Mouse (Mus musculus): ENCODE results near the gene Acat3. TPM values are rescaled to one million over a fixed set of nuclear protein-coding genes. Genes with fewer than 3 reads are reported as not detected.
"Not testable (repeated sequence)": the region's sequence is repeated elsewhere in the genome, so short reads cannot be mapped to it uniquely, and the experiment has no call there.

The Acat3 gene
- polyA plus RNA-seq, 1 experiment, result not detected

DNA sequence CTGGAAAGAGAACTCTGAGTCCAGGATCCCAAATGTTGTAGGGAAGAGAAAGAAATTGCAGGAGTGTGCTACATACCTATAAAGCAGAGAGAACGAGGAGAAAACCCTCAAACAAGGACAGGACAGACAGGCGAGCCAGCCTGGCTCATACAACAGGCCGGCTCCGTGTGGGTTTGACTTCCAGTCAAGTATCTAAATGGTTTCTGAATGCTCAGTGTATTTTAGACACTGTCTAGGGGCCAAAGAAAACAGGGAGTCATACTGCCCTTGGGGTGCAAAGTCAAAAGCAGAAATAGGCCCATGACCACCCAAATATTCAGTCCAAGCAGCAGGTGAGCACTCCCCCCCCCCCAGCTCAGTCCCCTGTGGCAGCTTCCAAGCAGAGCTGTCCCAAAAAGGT lies 34.6 kb downstream of the Acat3 start:
- Histone ChIP-seq H3K4me3 (ENCODE audit: low read depth, low read length) (no peak overlapping the region), H3K4me1 (ENCODE audit: control insufficient read depth, insufficient read depth, insufficient read length, low read length) (no peaks in the 10 kb centered on the region), H3K27ac (ENCODE audit: insufficient read depth, low read depth, low read length) (no peak overlapping the region), H3K27me3 (ENCODE audit: control insufficient read depth, insufficient read depth, low read length) (no peaks in the 10 kb centered on the region), H3K36me3 (ENCODE audit: control insufficient read depth, insufficient read depth, low read length) (peaks cover 27% of the 10 kb centered on the region)
- TF ChIP-seq CTCF (IDR thresholded peaks at IDR 0.05; ENCODE audit: extremely low read depth, insufficient read length, insufficient replicate concordance, low read depth, low read length) (no peak), POLR2A (IDR thresholded peaks at IDR 0.05; ENCODE audit: low read depth, low read length) (no peak)
- WGBS, result 92% methylated on average over 4 of the region's 4 CpGs

DNA sequence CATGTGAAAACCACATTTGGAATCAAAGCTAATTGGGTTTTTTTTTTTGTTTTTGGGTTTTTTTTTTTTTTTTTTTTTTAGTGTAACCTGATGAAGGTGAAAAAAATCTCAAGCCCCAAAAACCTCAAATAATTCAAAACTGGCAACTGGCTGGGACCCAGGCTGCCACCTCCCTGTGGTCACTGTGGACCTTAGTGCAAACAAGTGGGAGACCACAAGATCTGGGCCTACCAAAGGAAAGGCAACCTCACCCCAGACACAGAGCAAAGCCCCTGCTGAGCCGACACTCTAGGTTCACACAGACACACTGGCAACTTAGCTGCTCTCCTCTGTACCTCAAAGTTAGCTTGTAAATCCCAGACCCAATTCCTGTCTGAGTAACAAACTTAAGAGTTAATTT lies 36.1 kb downstream of the Acat3 start:
- Histone ChIP-seq H3K4me3 (ENCODE audit: low read depth, low read length) (no peak overlapping the region), H3K4me1 (ENCODE audit: control insufficient read depth, insufficient read depth, insufficient read length, low read length) (no peaks in the 10 kb centered on the region), H3K27ac (ENCODE audit: insufficient read depth, low read depth, low read length) (no peak overlapping the region), H3K36me3 (ENCODE audit: control insufficient read depth, insufficient read depth, low read length) (peaks cover 21% of the 10 kb centered on the region), H3K27me3 (ENCODE audit: control insufficient read depth, insufficient read depth, low read length) (no peaks in the 10 kb centered on the region)
- TF ChIP-seq CTCF (IDR thresholded peaks at IDR 0.05; ENCODE audit: extremely low read depth, insufficient read length, insufficient replicate concordance, low read depth, low read length) (no peak), POLR2A (IDR thresholded peaks at IDR 0.05; ENCODE audit: low read depth, low read length) (no peak)
- 83% methylated on average over 1 of the region's 1 CpGs for whole genome bisulfite sequencing

DNA sequence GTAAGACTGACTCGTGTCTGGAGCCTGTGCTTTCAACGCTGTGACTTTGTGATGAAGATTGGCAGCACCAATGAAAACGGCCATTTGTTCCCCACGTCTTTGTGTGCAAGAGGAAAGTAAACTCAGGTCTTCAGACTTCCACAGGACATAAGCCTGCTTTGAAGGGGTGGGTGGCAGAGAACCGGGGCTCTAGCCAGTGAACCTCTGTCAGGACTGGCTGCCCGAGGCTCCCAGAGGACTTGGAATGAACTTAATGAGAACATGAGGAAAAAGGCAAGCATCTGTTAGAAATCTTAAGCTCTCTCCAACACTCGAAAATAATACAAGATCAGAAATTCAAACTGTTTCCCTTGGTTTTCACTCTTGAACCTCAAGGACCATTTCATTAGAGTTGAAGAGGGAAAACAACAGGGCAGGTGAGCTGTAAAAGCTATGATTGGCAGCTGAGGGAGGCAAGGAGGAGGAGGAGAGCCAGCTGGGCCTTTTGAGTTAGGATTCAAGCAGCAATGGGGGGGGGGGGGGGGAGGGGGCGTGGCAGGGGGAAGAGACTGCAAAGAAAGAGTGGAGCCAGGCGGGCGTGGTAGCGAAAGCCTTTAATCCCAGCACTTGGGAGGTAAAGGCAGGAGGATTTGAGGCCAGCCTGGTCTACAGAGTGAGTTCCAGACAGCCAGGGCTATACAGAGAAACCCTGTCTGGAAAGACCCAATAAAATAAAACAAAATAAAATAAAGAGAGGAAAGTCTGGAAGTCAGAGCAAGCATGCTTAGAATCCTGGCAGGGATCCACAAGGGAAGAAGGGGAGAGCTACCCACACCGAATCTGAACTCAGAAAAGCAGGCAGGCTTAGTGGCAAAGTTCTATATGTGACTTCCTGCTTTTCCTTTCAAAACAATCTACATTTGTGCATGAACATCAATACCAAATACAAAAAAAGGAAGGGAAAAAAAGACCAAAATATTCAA lies 36.7 kb downstream of the Acat3 start:
- Histone ChIP-seq H3K4me1 (ENCODE audit: control insufficient read depth, insufficient read depth, insufficient read length, low read length) (no peaks in the 10 kb centered on the region), H3K36me3 (ENCODE audit: control insufficient read depth, insufficient read depth, low read length) (peaks cover 23% of the 10 kb centered on the region), H3K27ac (ENCODE audit: insufficient read depth, low read depth, low read length) (no peak overlapping the region), H3K4me3 (ENCODE audit: low read depth, low read length) (no peak overlapping the region), H3K27me3 (ENCODE audit: control insufficient read depth, insufficient read depth, low read length) (no peaks in the 10 kb centered on the region)
- WGBS, result 74% methylated on average over 11 of the region's 12 CpGs
- TF ChIP-seq CTCF (IDR thresholded peaks at IDR 0.05; ENCODE audit: extremely low read depth, insufficient read length, insufficient replicate concordance, low read depth, low read length) (no peak), POLR2A (IDR thresholded peaks at IDR 0.05; ENCODE audit: low read depth, low read length) (no peak)

DNA sequence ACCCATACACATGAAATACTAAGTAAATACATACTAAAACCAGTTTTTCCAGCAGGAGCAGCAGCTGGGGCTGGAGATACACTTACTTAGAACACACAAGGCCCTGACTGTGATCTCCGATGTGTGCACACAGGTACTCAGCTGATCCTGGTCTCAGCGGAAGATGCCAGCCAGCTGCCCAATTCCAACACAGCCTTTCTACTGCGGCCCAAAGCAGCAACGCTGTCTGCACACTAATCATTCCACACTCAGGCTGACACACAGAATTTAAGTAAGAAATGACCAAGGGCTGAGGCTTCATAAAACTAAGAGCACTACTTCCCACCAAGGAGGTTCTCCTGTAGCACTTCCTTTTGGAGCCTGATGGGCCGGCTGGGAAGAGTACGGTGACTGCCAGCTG lies 38.1 kb downstream of the Acat3 start:
- no peaks in the 10 kb centered on the region for H3K4me1 ChIP-seq (ENCODE audit: control insufficient read depth, insufficient read depth, insufficient read length, low read length)
- no peak overlapping the region for H3K4me3 ChIP-seq (ENCODE audit: low read depth, low read length)
- no peak overlapping the region for H3K27ac ChIP-seq (ENCODE audit: insufficient read depth, low read depth, low read length)
- H3K36me3 ChIP-seq (ENCODE audit: control insufficient read depth, insufficient read depth, low read length), result peaks cover 24% of the 10 kb centered on the region
- 93% methylated on average over 6 of the region's 6 CpGs for WGBS
- no peaks in the 10 kb centered on the region for H3K27me3 ChIP-seq (ENCODE audit: control insufficient read depth, insufficient read depth, low read length)
- TF ChIP-seq POLR2A (IDR thresholded peaks at IDR 0.05; ENCODE audit: low read depth, low read length), result no peak

DNA sequence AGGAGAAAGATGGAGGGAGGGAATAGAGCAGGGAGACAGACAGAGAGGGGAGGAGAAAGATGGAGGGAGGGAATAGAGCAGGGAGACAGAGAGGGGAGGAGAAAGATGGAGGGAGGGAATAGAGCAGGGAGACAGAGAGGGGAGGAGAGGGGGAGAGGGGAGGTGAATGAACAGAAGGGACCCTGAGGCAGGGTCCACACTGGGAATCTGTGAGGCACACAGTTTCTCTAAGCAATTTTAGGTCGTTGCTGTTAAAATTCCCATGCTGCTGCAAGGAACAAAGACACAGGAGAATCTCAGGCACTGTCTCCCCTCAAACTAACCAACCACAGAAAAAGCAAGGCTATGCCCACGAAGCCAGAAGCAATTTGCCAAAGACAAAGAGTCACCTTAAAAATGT lies 41.8 kb downstream of the Acat3 start:
- H3K4me1 ChIP-seq (ENCODE audit: control insufficient read depth, insufficient read depth, insufficient read length, low read length); H3K27me3 ChIP-seq (ENCODE audit: control insufficient read depth, insufficient read depth, low read length); H3K4me3 ChIP-seq (ENCODE audit: low read depth, low read length); H3K27ac ChIP-seq (ENCODE audit: insufficient read depth, low read depth, low read length): not testable (repeated sequence)
- WGBS, result 60% methylated on average over 2 of the region's 2 CpGs
- H3K36me3 ChIP-seq (ENCODE audit: control insufficient read depth, insufficient read depth, low read length), result peaks cover 15% of the 10 kb centered on the region

DNA sequence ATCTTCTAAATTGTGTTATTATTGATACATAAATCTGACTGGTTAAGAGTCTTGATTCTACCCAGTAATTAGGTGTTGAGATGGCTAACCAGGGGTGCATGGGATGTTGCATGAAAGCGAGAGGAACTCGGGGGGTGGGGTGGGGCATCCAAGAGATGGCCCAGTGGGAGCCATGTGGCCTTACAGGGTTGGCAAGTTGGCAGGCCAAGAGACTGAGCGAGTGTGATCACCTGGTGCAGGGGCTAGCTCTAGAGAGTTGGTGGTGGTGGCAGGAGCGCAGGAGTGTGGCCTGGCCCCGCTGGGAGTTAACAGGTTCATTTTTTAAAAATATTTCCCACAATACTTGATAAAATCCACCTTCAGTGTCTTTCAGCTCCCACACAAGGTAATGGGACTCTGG lies 42.7 kb downstream of the Acat3 start:
- WGBS, result 95% methylated on average over 5 of the region's 5 CpGs
- peaks cover 12% of the 10 kb centered on the region for H3K36me3 ChIP-seq (ENCODE audit: control insufficient read depth, insufficient read depth, low read length)
- no peaks in the 10 kb centered on the region for H3K27me3 ChIP-seq (ENCODE audit: control insufficient read depth, insufficient read depth, low read length)
- no peak overlapping the region for H3K27ac ChIP-seq (ENCODE audit: insufficient read depth, low read depth, low read length)
- H3K4me3 ChIP-seq (ENCODE audit: low read depth, low read length), result no peak overlapping the region
- H3K4me1 ChIP-seq (ENCODE audit: control insufficient read depth, insufficient read depth, insufficient read length, low read length), result no peaks in the 10 kb centered on the region
- no peak for TF ChIP-seq POLR2A (IDR thresholded peaks at IDR 0.05; ENCODE audit: low read depth, low read length)

DNA sequence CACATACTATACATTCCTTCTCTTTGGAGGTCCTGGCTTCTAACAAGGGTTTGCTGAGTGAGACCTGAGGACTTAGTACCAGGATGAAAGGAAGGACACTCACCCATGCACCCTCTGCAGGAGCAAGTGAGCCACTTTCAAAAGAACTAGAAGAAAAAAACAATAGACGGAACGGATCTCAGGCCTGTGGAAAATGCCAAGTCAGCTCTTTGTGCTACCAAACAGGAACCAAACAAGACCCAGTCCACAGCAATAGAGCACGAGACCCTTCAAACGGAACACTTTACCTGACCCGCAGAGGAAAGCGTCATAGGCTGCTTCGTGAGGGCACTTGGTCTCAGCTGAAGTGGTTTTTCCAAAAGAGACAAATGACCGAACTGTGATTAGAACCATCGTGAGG lies 48.4 kb downstream of the Acat3 start:
- H3K4me1 ChIP-seq (ENCODE audit: control insufficient read depth, insufficient read depth, insufficient read length, low read length), result no peaks in the 10 kb centered on the region
- TF ChIP-seq CTCF (IDR thresholded peaks at IDR 0.05; ENCODE audit: extremely low read depth, insufficient read length, insufficient replicate concordance, low read depth, low read length), result no peak
- TF ChIP-seq POLR2A (IDR thresholded peaks at IDR 0.05; ENCODE audit: low read depth, low read length), result no peak
- no peak overlapping the region for H3K4me3 ChIP-seq (ENCODE audit: low read depth, low read length)
- H3K36me3 ChIP-seq (ENCODE audit: control insufficient read depth, insufficient read depth, low read length), result peaks cover 2% of the 10 kb centered on the region; the same call in 1 of the 2 replicates
- no peak overlapping the region for H3K27ac ChIP-seq (ENCODE audit: insufficient read depth, low read depth, low read length)
- H3K27me3 ChIP-seq (ENCODE audit: control insufficient read depth, insufficient read depth, low read length), result no peaks in the 10 kb centered on the region
- 94% methylated on average over 9 of the region's 9 CpGs for WGBS

Data from small intestine, adult 2 months (tissue).